Mouse (Mus musculus): ENCODE results near the gene Ptgis. TPM values are rescaled to one million over a fixed set of nuclear protein-coding genes. Genes with fewer than 3 reads are reported as not detected.

Gene Ptgis
- polyA plus RNA-seq (2017; shearing (Covaris generic)), result not detected

GRCm38 (mm10) chr2:167240008-167240964, at the start of gene Ptgis:
TSS of gene Ptgis (minus strand) at chr2:167240604.

DNA sequence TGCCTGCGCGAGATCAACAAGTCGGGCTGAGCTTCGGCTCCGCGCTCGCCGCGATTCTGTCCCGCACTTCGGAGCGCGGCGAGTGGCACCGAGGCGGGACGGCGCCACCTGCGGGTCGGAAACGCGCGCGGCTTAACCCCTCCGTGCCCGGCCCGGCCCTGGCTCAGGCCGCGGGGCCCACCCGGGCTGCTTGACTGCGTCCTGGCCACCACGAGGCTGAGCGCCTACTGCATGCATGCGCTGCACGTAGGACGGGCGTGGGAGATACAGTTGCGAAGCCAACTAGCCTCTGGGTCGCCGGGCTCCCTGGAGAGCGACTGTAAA, 50.4 kb downstream of the Ptgis start, which contains the start of gene Kcnb1:
TSS of gene Kcnb1 (minus strand) at position 80 of the 324 bp plus-strand sequence.

Other genes with a start within 250 kb of the Ptgis start
- gene Stau1, start 244.3 kb downstream of the Ptgis start, polyA plus RNA-seq (2017; shearing (Covaris generic)), result 72.2 TPM
- gene Ddx27, start 225.4 kb downstream of the Ptgis start, polyA plus RNA-seq (2017; shearing (Covaris generic)), result 90.1 TPM
- 52.8 TPM for gene Znfx1, start 177.6 kb downstream of the Ptgis start, polyA plus RNA-seq (2017; shearing (Covaris generic))
- gene Kcnb1, start 50.4 kb downstream of the Ptgis start, polyA plus RNA-seq (2017; shearing (Covaris generic)), result 0.72 TPM
- gene B4galt5, start 108.6 kb upstream of the Ptgis start, polyA plus RNA-seq (2017; shearing (Covaris generic)), result 26.4 TPM
- gene Slc9a8, start 181.1 kb upstream of the Ptgis start, polyA plus RNA-seq (2017; shearing (Covaris generic)), result 69.8 TPM

All from CD4-positive, CD25-positive, alpha-beta regulatory T cell (primary cell).